ENCODE assay signal across 8 mouse cellular contexts in genomic region chr13:9198728-9199464, GRCm38 (mm10).
A peak's percentile ranks its signal among the peaks of the same experiment; 100 is the strongest.
DNase-seq lines count a peak whose midpoint lies in the region; ATAC-seq and TF ChIP-seq lines count a peak whose summit lies in the region.

No protein-coding gene starts in this region.

- no peak for TF ChIP-seq POLR2A in brain, embryonic 14.5 days (IDR thresholded peaks at IDR 0.05; ENCODE audit: borderline replicate concordance, extremely low read depth, insufficient read depth, insufficient read length, poor library complexity, severe bottlenecking)

- H3K27ac ChIP-seq in intestine, embryonic 15.5 days = no peak overlapping the region
- no peak overlapping the region for H3K27ac ChIP-seq in layer of hippocampus, adult 2 months

- H3K4me2 ChIP-seq in intestine, embryonic 15.5 days (replicated peaks) = peak overlapping the region; percentile 50

- 34% methylated on average over 19 of the region's 19 CpGs for WGBS in intestine, embryonic 15.5 days

- H3K4me1 ChIP-seq in intestine, embryonic 15.5 days (replicated peaks) = no peaks in the 10 kb centered on the region

- ATAC-seq in intestine, embryonic 15.5 days = peak; percentile 88

- no peaks in the 10 kb centered on the region for H3K9me3 ChIP-seq in intestine, embryonic 15.5 days

- H3K27me3 ChIP-seq in intestine, embryonic 15.5 days (replicated peaks) = no peaks in the 10 kb centered on the region

- H3K9ac ChIP-seq in intestine, embryonic 15.5 days = no peak overlapping the region

- no peak for TF ChIP-seq CTCF in brain, embryonic 14.5 days (IDR thresholded peaks at IDR 0.05; ENCODE audit: borderline replicate concordance, extremely low read depth, insufficient read depth, insufficient read length)
- no peak for TF ChIP-seq CTCF in layer of hippocampus, adult 2 months (conservative IDR thresholded peaks at IDR 0.05)

- peak overlapping the region; percentile 15 for H3K4me3 ChIP-seq in intestine, embryonic 15.5 days (replicated peaks)
- H3K4me3 ChIP-seq in layer of hippocampus, adult 2 months = no peak overlapping the region; the same call in 1 of the 2 replicates

- H3K36me3 ChIP-seq in intestine, embryonic 15.5 days = no peaks in the 10 kb centered on the region

- DNase-seq in embryo, embryonic 10 days (ENCODE audit: low spot score) = peak; percentile 73
- DNase-seq in embryo, embryonic 9.5 days (ENCODE audit: extremely low spot score) = no peak
- peak; percentile 62 for DNase-seq in brain, embryonic 14.5 days (ENCODE audit: low read depth)
- peak; percentile 46 for DNase-seq in lung, postnatal 36 days
- DNase-seq in layer of hippocampus, adult 2 months (ENCODE audit: low spot score in 2 of 2) = no peak
- no peak for DNase-seq in layer of hippocampus, postnatal 25 days (ENCODE audit: extremely low spot score in 1 of 2, low spot score in 1 of 2)
- DNase-seq in spleen, postnatal 14 days (ENCODE audit: low spot score in 2 of 2) = no peak

Comparison
In these comparisons a context has a peak if more than half of its experiments do, and no peak if none do; other contexts are left out.
1. DNase-seq: peak in embryo, embryonic 10 days (single experiment), brain, embryonic 14.5 days (single experiment) and lung, postnatal 36 days (single experiment); none in embryo, embryonic 9.5 days (single experiment), layer of hippocampus, adult 2 months (0 of 2), layer of hippocampus, postnatal 25 days (0 of 2) and spleen, postnatal 14 days (0 of 2).